Mouse (Mus musculus) embryonic facial prominence, embryonic 11.5 days (tissue): Measurements from ENCODE around the gene 4930469K13Rik. TPM values are rescaled to one million over a fixed set of nuclear protein-coding genes. Genes with fewer than 3 reads are reported as not detected.

Source experiments
- ATAC-seq: fragments of 200-750 bp; cut with Nextera tagmentation; replicated peaks from 2 replicates; pipeline ENCODE4 v1.8.0; 2017; ENCODE audit warnings: low read depth; ENCODE audit not compliant: insufficient number of reproducible peaks, low FRiP score, low TSS enrichment
- DNase-seq: peaks from one replicate; pipeline ENCODE4 v3.0.0-alpha.2; 2015; ENCODE audit warnings: low spot score
- H3K27ac ChIP-seq: fragments of 300-500 bp; sonication (generic); replicated peaks from 2 replicates; pipeline ENCODE4 v1.5.1; 2014; ENCODE audit warnings: mild to moderate bottlenecking, low read depth, low read length, control low read depth
- H3K27me3 ChIP-seq: fragments of 300-500 bp; sonication (generic); 2 replicates; pipeline ENCODE4 v1.6.1; 2014; ENCODE audit warnings: mild to moderate bottlenecking, low read length, moderate library complexity, mixed read lengths; ENCODE audit not compliant: control insufficient read depth, insufficient read depth
- H3K36me3 ChIP-seq: fragments of 300-500 bp; sonication (generic); replicated peaks from 2 replicates; pipeline ENCODE4 v1.6.1; 2014; ENCODE audit warnings: low read depth, mild to moderate bottlenecking, low read length, moderate library complexity, mixed read lengths; ENCODE audit not compliant: control insufficient read depth, insufficient read depth
- H3K4me1 ChIP-seq: fragments of 300-500 bp; sonication (generic); 2 replicates; pipeline ENCODE4 v1.6.1; 2014; ENCODE audit warnings: low read length, mixed read lengths; ENCODE audit not compliant: control insufficient read depth, insufficient read depth
- H3K4me2 ChIP-seq: fragments of 300-500 bp; sonication (generic); 2 replicates; pipeline ENCODE4 v1.6.1; 2014; ENCODE audit warnings: low read depth, mild to moderate bottlenecking, control low read depth, low read length, moderate library complexity
- H3K4me3 ChIP-seq: fragments of 300-500 bp; sonication (generic); 2 replicates; pipeline ENCODE4 v1.5.1; 2014; ENCODE audit warnings: low read depth, low read length, control low read depth
- H3K9ac ChIP-seq: fragments of 300-500 bp; sonication (generic); replicated peaks from 2 replicates; pipeline ENCODE4 v1.6.1; 2014; ENCODE audit warnings: mild to moderate bottlenecking, control low read depth, low read length
- H3K9me3 ChIP-seq: fragments of 300-500 bp; sonication (generic); replicated peaks from 2 replicates; pipeline ENCODE4 v1.6.1; 2016; ENCODE audit warnings: mild to moderate bottlenecking, low read length, inconsistent platforms, mixed read lengths; ENCODE audit not compliant: control insufficient read depth
- WGBS: fragments of 180-500 bp; shearing (Covaris S2); extraction: QIAGEN DNeasy Blood & Tissue Kit; methylation state at CpG from one replicate; pipeline ENCODE4 v1.1.7; 2014; 5-methylcytosine and 5-hydroxymethylcytosine counted together
- polyA plus RNA-seq: library from polyadenylated mRNA; unstranded; fragments of >200 nt; fragmentation: Nextera tagmentation; extraction: Ambion mirVana; gene quantifications from 2 replicates; pipeline ENCODE4 v1.2.1, GENCODE M21; 2014

The 4930469K13Rik gene
- polyA plus RNA-seq, 1 experiment from 2014 or later = not detected

DNA sequence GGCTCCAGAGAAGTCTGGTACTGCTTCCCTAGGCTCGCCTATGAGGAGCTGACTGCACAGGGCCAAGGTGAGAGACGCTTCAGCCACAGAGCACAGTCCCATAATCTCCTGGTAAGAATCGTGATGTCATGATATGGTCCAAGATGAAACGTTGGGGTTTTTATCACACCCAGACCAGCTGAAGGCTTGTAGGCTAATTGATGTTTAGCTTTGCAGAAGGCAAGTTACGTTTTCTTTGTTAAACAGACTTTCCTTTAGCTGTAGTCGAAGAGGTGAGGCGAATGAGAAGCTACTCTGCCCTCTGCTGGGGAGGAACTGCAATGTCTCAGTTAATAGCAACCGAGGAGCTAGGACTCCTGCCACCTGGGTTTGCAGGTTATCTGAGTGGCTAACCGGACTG, 89.7 kb downstream of the 4930469K13Rik start:
- Histone ChIP-seq H3K4me2 (no peak overlapping the region), H3K27me3 (no peaks in the 10 kb centered on the region), H3K9ac (no peak overlapping the region), H3K27ac (no peak overlapping the region), H3K36me3 (no peaks in the 10 kb centered on the region), H3K4me1 (no peaks in the 10 kb centered on the region), H3K4me3 (no peak overlapping the region), H3K9me3 (no peaks in the 10 kb centered on the region)
- DNase-seq (peak; percentile 82), ATAC-seq (no peak)
- 43% methylated on average over 9 of the region's 9 CpGs for WGBS

GRCm38 (mm10) chr11:34008214-34008613, 90.1 kb downstream of the 4930469K13Rik start:
- Histone ChIP-seq H3K36me3 (no peaks in the 10 kb centered on the region), H3K9me3 (no peaks in the 10 kb centered on the region), H3K27ac (no peak overlapping the region), H3K4me2 (no peak overlapping the region), H3K27me3 (no peaks in the 10 kb centered on the region), H3K4me3 (no peak overlapping the region), H3K4me1 (no peaks in the 10 kb centered on the region), H3K9ac (no peak overlapping the region)
- 81% methylated on average over 11 of the region's 11 CpGs for whole genome bisulfite sequencing
- DNase-seq (no peak), ATAC-seq (no peak)

DNA sequence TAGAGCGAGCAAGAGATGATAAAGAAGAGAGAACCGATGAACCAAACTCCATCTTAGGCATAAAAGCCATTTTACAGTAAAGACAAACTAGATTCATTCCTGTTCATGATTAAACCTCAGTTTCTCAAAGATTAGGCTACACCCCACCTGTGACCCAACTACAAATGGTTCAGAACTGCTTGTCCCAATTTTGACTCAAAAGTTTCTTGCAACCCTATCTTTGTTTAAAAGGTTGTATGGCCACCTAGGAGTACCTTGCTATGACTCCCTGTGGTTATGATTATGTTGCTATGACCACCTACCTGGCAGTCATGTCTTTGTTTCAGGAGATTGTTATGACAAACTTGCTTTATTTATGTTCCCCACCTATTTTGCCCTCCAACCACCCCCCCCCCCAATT, 90.7 kb downstream of the 4930469K13Rik start:
- H3K27me3 ChIP-seq = no peaks in the 10 kb centered on the region
- 89% methylated on average over 2 of the region's 2 CpGs for WGBS
- no peak overlapping the region for H3K27ac ChIP-seq
- no peak for ATAC-seq
- H3K9me3 ChIP-seq = no peaks in the 10 kb centered on the region
- H3K4me1 ChIP-seq = no peaks in the 10 kb centered on the region
- H3K4me2 ChIP-seq = no peak overlapping the region
- H3K9ac ChIP-seq = no peak overlapping the region
- no peak overlapping the region for H3K4me3 ChIP-seq
- no peaks in the 10 kb centered on the region for H3K36me3 ChIP-seq
- no peak for DNase-seq

GRCm38 (mm10) chr11:34002593-34002965, 95.8 kb downstream of the 4930469K13Rik start:
- no peak overlapping the region for H3K9ac ChIP-seq
- 76% methylated on average over 5 of the region's 5 CpGs for WGBS
- ATAC-seq (no peak), DNase-seq (no peak)
- no peaks in the 10 kb centered on the region for H3K36me3 ChIP-seq
- H3K4me1 ChIP-seq = no peaks in the 10 kb centered on the region
- H3K4me2 ChIP-seq = no peak overlapping the region
- H3K27me3 ChIP-seq = no peaks in the 10 kb centered on the region
- no peak overlapping the region for H3K4me3 ChIP-seq
- no peaks in the 10 kb centered on the region for H3K9me3 ChIP-seq
- H3K27ac ChIP-seq = no peak overlapping the region

DNA sequence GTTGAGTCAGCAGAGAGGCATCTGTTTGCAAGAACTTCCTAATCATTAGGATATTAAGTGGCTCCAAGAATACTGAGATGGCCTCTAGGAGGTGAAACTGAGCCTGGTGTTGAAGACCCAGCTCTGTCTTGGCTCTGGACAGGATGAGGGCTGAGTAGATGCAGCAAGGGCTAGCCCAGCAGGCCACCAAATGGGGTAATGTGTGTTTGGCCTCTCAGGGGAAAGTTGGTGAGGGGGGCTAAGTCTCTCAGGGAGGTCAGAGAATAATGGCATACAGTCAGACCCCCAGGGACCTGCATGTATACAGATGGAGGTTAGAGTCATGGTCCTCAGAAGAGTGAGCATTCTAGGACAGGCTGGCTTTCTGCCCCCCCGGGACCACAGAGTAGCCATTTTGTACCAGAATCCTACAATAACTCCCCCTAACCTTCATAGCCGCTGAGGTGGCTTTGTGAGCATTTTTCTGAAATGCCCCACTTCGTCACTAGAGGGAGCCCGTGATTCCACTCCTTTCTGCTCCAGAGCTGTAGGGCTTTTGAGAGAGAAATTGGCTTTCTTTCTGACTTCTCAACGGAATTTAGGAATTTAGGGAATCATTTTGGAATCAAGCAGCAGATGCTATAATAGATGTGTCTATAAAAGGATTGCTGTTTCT, 96.3 kb downstream of the 4930469K13Rik start:
- H3K4me1 ChIP-seq = no peaks in the 10 kb centered on the region
- 0 out of 2 replicates have a peak, but pooled peaks have one; percentile 29 for ATAC-seq

DNA sequence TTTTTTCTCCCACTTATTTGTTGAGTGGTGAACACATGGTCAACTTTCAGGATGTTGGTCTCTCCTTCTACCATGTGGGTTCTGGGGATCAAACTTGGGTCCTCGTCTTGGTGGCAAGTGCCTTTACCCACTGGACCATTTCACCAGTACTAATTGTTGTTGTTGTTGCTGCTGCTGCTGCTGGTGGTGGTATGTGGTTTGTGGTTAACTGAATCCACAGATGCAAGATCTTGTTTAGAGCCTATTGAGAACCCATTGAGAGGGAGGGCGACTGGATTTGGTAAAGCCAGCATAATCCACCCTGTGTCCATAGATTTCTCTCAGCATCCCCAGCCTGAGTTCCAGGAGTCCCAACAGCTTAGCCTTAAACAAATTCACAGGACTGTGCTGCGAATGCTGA, 97.9 kb downstream of the 4930469K13Rik start:
- Histone ChIP-seq H3K9ac (no peak overlapping the region), H3K36me3 (no peaks in the 10 kb centered on the region), H3K4me3 (no peak overlapping the region), H3K27me3 (no peaks in the 10 kb centered on the region), H3K4me1 (no peaks in the 10 kb centered on the region), H3K9me3 (no peaks in the 10 kb centered on the region), H3K27ac (no peak overlapping the region), H3K4me2 (no peak overlapping the region)
- ATAC-seq = no peak
- WGBS = 80% methylated on average over 3 of the region's 3 CpGs
- DNase-seq = no peak

More for the DNA sequence above, 96.3 kb downstream of the 4930469K13Rik start:
- Histone ChIP-seq H3K36me3 (no peaks in the 10 kb centered on the region), H3K4me2 (no peak overlapping the region), H3K4me3 (no peak overlapping the region), H3K27ac (no peak overlapping the region), H3K9ac (no peak overlapping the region), H3K27me3 (no peaks in the 10 kb centered on the region), H3K9me3 (no peaks in the 10 kb centered on the region)
- 9% methylated on average over 5 of the region's 5 CpGs for WGBS
- peak; percentile 74 for DNase-seq

- Histone ChIP-seq H3K9ac (no peak overlapping the region), H3K4me2 (no peak overlapping the region), H3K36me3 (no peaks in the 10 kb centered on the region), H3K27ac (no peak overlapping the region), H3K4me1 (no peaks in the 10 kb centered on the region), H3K9me3 (no peaks in the 10 kb centered on the region), H3K4me3 (no peak overlapping the region), H3K27me3 (no peaks in the 10 kb centered on the region)
- no peak for ATAC-seq
- DNase-seq = no peak
- WGBS = 56% methylated on average over 10 of the region's 10 CpGs
Measured at GRCm38 (mm10) chr11:33998244-33998643, 100.1 kb downstream of the 4930469K13Rik start.

DNA sequence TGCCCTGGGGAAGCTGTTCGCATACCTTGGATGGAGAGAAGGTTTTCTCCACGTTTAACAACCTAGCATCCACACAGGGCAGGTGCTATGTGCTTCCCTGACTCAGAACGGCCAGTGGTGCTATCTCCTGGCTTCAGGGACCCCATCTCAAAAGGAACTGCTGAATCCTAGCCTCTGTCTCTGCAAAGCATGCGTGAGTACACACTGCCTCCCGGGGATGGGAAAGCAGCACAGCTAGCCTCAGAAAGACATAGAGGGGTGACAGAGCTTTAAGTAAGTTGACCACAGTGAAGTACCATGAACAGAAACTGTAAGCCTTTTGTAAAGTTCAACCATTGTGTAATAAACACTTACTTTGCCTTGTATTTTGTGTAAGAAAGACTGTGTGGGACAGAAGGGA, 104.9 kb downstream of the 4930469K13Rik start:
- Histone ChIP-seq H3K27me3 (no peaks in the 10 kb centered on the region), H3K36me3 (no peaks in the 10 kb centered on the region), H3K27ac (no peak overlapping the region), H3K4me1 (no peaks in the 10 kb centered on the region), H3K9ac (no peak overlapping the region), H3K4me3 (no peak overlapping the region), H3K9me3 (no peaks in the 10 kb centered on the region), H3K4me2 (no peak overlapping the region; the same call in 1 of the 2 replicates)
- no peak for ATAC-seq
- WGBS = 58% methylated on average over 5 of the region's 5 CpGs
- DNase-seq = no peak
